Mouse (Mus musculus) embryo, embryonic 10.5 days (tissue): ENCODE measurements around the gene B430305J03Rik.

Source experiments
- DNase-seq: peaks from one replicate; pipeline ENCODE4 v3.0.0-alpha.2; 2015; ENCODE audit warnings: low spot score

B430305J03Rik gene

GRCm38 (mm10) chr3:61349433-61349832, 16.3 kb downstream of the B430305J03Rik start:
- no peak for DNase-seq

GRCm38 (mm10) chr3:61348036-61348614, 17.6 kb downstream of the B430305J03Rik start:
- DNase-seq = no peak

DNA sequence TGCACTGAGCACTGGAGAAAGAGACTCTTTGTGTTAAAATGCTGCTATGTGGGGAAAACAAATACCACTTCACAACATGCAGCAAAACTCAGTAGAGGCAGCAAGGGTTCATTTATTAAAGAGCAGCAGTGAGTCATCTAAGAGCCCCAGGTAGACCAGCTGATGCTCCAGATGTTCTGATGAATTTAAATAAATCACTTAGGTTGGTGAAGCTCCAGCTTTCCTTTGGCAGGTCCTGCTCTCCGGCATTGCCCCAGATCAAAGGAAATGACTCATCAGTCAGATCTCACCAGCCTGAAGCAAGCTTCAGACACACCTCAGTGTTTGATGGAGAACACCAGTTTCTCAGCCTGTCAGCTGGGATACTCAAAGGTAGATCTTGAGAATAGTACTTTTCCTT, 20.1 kb downstream of the B430305J03Rik start:
- no peak for DNase-seq

- DNase-seq = no peak
Measured at GRCm38 (mm10) chr3:61344031-61344430, 21.7 kb downstream of the B430305J03Rik start.

- DNase-seq = no peak
Measured at GRCm38 (mm10) chr3:61340321-61340720, 25.4 kb downstream of the B430305J03Rik start.

DNA sequence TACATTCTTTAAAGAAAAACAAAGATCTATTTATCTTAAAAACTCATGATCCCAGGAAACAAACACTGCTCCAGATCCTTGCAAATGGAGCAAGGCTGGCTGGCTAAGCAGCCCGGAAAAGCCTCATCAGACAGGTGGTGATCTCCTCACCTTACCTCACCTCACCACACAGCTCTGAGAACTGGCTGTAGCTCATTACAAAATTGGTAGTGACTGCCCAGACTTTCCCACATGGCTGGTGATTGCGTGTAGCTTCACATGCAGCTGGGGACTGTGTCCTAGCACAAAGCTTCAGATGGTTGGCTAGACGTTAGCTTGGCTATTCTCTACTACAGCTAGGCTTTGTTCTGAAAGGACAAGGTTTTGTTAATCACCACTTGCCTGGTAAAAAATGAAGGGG, 28.5 kb downstream of the B430305J03Rik start:
- no peak for DNase-seq

DNA sequence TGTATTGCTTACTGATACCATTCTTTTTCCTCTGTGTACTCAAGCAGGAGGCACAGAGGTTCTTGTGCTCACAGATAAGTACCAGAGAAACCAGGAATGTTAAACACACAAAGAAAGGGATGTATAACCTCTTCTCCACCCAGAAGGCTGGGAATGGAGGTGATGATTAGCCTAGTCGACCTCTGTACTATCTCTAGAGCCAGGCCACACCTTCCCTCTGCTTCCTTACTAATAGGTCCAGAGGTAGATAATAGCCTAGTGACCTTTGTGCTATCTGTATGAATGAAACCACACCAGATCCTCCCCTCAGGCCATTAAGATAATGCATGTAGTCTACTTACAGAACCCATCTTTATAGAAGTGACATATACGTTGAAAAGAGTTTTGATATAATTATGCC, 29.5 kb downstream of the B430305J03Rik start:
- DNase-seq = no peak

- no peak for DNase-seq
Measured at GRCm38 (mm10) chr3:61321632-61322031, 44.1 kb downstream of the B430305J03Rik start.

DNA sequence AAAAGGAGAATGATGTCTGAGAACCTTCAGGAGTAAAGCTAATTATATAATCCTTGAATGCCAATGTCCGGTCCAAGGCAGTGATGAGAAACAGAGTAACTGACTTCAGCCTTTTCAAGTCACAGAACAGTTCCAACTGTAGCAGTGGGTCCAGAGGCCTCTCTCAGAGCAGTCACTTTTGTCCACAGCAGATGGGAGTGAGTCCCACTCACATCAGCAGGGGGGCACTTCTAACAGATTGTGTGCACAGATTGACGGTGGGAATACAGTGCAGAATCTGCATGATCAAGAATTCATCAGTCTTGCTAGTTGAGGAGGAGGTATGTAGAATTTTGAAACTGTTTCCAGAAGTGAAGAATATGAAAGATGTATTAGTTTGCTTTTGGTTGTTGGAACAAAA, 45.7 kb downstream of the B430305J03Rik start:
- no peak for DNase-seq

DNA sequence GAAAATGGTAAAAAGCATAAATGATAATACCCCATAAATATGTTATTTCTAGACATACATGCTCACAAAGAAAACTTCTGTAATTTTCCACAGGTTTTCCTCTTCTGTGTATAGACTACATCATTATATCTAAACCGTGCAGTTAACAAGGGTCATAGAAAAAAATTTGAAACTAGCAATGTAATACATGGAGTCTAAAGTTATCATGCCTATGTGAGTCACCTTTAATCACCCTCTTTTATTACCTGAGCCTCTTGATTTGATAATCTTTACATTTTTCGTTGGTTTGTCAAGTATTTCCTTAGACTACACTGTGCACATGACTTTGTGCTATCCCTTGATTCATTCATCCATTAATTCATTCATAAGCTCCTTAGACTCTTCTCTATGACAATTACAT, 50.7 kb downstream of the B430305J03Rik start:
- DNase-seq = no peak
